Mouse (Mus musculus) WW6 (cell line): ENCODE results near the gene Ppy.
A peak's percentile ranks its signal among the peaks of the same experiment; 100 is the strongest.

Experiments used
- DNase-seq: peaks from one replicate; pipeline ENCODE4 v3.0.0-alpha.2; 2013; ENCODE audit warnings: low read depth, low spot score

Ppy gene

DNA sequence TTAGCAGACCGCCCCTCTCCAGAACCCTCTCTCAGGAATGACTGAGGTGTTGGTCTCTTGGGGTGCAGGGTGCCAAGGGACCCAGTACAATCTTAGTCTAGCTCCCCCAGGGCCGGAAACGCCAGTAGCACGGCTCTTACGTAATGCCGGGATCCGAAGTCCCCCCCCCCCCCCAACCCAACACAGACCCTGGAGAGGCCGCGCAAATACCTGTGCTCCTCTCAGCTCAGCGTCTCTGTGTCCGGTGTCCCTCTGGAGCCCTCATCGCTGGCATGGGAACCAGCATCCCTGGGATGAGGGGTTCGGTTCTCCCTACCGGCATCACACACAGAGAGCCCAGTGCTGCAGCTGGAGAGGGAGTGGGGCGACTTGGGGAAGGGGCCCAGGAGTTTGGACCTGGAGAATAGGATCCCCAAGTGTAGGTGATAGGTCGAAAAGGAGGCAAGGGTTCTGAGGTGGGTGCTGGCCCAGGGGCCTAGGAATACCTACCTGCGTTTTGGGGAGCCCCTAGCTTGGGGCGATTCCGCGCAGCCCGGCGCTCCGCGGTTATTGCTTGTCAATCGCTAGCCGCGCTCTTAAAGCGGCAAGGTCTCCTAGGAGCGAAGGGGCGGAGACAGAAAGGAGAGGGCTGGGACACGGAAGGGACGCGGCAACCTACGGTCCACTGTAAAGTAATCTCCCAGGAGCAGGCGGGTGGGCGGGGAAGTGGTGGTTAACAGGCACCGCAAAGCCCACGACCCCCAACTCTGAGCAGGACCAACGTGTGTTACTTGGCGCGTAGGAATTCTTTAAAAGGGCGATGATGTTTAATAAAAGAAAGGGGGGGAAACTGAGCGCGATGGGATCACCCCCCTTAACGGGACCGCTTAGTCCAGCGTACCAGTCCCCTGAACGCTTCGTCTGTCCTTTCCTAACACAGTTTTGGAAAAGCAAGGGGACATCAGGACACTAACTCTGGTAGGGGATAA is 12.9 kb downstream of the Ppy start, which contains the start of gene Mpp2:
TSS of gene Mpp2 (minus strand) at position 585 of the 968 bp plus-strand sequence.
- no peak for DNase-seq

DNA sequence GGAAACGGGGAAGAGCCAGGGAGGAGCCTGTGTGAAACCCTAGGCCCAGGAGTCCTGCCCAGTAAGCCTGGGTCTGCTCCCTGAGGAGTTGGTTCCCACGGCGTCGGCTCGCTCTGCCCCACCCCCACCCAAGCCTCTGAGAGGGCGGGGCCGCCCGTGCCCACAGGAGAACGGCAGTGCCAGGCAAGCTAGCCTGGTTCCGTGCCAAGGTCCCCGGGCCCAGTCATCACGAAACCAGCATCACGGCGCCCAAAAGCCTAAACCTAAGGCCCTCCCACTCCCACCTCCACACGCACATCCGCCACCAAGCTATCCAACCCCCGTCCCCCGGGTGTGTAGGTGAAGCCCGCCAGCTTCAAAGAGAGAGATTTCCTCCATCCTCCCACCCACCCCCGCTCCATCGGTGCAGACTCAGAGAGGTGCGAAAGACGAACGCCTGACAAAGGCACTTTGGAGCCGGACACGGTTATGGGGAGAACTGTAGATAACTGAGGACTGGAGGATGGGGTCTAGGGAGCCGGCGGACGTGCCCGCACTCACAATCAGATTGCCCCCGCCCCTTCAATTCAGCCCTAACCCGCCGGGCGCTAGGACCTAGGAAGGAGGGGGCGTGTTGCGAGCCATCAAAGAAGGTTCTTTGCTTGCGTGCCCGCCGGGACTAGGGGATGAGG is 13.9 kb downstream of the Ppy start:
- peak; percentile 69 for DNase-seq

DNA sequence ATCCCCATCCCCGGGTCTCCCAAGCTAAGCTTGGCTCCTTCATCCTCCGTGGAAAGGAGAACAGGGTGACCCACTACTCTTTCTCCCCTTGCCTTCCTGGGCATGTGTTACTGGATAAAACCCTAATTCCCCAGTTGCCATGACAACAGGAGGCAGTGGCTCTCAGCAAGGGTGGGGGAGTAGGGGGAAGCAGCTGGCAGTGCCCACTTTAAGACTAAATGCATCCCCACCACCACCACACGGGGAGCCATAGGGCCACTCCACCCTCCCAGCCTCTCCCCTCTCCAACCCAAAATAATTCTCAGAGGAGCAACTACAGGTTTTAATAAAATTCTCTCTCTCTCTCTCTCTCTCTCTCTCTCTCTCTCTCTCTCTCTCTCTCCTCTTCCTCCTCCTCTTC is 14.8 kb downstream of the Ppy start:
- no peak for DNase-seq

DNA sequence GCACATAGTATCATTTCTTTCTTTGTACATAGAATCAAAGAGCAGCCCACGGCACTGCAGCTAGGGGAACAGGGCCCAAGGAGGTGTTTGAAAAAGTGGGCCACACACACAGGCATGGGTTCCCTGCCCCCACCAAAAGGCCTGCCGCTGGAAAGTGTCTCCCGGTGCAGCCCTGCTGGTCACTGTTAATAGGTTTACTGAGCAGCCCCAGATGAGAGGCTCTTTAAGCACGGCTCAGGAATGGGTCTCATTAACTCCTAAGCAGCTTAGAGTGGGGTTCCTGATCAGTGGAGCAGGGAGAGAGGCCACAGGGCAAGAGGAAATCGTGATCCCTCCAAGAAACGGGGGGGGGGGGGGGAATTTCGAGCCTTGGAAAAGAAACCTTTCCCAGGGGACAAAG is 17.0 kb downstream of the Ppy start:
- no peak for DNase-seq

DNA sequence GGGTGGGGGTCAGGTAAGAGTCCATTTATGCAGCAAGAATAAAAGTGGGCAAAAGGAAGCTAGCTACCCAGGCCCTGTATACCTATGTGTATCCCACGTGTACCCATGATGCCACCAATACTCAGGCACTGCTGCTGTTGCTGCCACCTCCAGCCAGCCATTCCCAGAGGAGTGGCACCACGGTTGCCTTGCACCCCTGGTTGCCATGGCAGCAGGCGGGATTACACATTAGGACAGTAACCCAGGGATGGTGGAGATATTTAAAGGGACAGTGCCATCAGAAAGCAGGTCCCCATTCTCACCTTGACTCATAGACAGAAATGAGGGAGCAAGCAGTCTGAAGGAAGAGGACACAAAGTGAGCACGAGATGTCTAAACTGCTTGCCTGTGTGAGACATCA is 17.9 kb downstream of the Ppy start:
- DNase-seq = no peak

DNA sequence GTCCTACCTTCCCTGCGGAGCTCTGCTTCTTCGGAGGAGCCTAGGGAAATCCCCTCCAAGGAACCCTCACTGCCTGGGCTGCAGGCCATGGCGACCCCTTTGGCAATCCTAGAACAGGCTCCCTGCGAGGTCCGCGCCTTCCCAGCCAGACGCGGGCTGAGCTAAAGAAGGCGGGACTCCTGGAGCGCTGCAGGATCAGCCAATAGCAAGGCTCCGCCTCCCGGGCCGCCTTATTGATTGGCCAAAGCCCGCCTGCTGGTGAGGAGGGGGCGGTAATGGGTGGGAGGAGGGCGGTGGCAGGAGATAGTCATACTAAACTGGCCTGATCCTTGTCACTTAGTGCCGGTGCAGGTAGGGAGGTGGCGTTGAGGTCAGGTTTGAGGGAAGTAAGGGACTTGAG is 18.8 kb downstream of the Ppy start:
- no peak for DNase-seq

GRCm38 (mm10) chr11:102073722-102074121 is 27.4 kb downstream of the Ppy start:
- DNase-seq = no peak

GRCm38 (mm10) chr11:102072729-102073128 is 28.4 kb downstream of the Ppy start:
- no peak for DNase-seq

GRCm38 (mm10) chr11:102070426-102070825 is 30.7 kb downstream of the Ppy start:
- DNase-seq = no peak

DNA sequence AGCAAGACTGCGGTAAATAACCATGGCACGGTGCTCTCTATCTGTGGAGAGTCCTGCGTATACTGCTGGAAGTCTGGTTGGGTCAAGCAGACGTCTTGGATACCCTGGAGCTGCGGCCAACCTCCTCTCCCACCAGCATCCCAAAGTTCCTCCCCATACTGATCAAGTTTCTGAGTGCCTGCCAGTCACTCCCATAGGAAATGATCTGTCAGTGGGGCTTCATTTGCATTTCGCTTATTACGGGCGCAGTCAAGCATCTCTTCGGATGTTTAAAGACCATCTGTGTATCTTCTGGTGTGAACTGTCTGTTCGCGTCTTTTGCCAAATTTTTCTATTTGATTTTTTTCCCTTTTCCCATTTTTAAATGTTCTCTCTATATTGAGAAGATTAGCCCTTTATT is 31.5 kb downstream of the Ppy start:
- DNase-seq = no peak

- no peak for DNase-seq
Measured at GRCm38 (mm10) chr11:102068969-102069368, 32.1 kb downstream of the Ppy start.

- DNase-seq = no peak
Measured at GRCm38 (mm10) chr11:102063076-102063475, 38.0 kb downstream of the Ppy start.

DNA sequence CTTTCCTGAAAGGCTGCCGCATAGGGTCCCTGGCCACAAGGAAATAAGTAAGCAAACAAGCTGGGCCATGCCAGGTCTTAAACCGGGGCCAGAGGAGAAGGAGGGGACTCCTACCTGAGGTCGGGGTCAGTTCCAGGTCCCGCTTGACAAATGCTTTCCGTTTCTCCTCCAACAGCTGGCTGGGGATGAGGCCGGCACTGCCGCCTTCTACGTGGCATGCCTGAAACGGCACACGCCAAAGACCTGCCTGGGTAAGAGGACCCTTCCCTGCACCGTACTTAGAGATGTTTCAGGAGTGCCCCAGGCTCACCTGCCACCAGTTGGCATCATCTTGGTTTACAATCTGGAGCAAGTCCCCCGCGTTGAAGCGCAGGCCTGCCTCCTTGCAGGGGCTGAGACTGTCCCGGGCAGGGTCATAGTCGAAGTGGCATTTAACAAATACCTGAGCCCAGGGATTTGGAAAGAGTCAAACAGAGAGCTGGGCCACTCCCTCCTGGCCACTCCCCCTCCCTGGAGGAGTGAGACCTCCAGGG is 39.1 kb downstream of the Ppy start:
- DNase-seq = no peak

DNA sequence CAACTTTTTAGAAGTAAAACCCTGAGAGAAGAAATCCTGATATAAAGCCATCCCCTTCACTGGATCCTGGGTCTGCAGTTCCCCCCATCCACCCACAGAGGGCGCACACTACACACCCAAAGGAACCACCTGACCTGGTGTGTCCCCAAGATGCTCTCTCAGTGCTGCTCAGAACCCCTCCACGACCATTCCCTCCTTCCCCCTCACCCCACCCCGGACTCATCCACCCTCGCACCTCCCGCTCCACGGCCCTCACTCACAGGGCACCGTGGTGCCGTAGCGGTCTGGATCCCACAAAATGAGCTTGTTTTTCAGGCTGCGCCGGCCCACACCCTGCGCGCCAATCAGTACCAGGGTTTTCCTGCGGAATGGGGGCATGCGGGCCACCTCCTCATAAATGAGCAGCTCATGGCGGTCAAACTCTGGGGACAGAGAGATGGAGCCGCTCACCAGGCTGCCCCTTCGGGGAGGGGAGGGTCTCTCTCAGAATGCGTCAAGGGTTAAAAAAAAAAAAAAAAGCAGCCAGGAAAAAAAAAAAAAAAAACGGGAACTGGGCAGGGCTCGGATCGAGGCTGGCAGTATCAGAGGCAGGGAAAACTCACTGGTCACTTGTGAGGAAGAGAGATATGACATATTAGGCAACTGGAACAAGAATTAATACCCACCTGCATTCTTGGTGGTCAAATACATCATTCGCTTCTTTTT is 39.7 kb downstream of the Ppy start:
- no peak for DNase-seq

DNA sequence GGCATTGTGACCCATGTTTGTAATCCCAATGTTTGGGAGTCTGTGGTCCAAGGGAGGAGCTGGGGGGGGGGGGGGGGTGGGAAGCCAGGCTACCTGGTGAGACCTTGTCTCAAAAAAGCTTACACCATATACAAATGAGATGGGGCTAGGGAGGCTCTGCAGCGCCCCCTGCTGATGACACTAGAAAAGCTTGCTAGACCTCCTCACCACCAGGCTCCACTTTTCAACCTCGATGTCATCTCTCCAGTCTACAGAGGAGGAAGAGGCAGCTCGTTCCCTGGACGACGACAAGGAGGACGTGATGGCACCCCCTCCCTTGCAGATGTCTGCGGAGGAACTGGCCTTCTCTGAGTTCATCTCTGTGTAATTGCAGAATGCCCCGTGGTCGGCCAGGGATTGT is 47.3 kb downstream of the Ppy start:
- DNase-seq = peak; percentile 47

- DNase-seq = no peak
Measured at GRCm38 (mm10) chr11:102053183-102053582, 47.9 kb downstream of the Ppy start.

- no peak for DNase-seq
Measured at GRCm38 (mm10) chr11:102052697-102053096, 48.4 kb downstream of the Ppy start.

DNA sequence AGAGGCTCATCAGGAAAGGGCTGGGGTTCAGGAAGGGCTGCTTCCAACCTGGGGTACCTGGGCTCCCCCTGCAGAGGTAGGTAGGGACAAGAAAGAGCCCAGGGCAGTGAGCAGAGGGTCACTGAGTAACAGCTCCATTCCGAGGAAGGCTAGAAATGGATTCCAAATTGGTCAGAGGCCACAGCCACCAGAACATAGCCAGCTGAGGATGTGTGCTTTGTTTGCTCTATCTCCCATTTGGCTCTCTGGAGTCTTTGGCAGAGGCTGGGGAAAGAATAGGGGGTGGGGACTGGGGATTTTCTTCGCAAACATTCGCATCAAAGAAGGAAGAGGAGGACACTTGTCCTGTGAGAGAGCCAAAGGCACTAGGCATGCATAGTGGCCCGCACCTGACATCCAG is 49.2 kb downstream of the Ppy start:
- DNase-seq = no peak

DNA sequence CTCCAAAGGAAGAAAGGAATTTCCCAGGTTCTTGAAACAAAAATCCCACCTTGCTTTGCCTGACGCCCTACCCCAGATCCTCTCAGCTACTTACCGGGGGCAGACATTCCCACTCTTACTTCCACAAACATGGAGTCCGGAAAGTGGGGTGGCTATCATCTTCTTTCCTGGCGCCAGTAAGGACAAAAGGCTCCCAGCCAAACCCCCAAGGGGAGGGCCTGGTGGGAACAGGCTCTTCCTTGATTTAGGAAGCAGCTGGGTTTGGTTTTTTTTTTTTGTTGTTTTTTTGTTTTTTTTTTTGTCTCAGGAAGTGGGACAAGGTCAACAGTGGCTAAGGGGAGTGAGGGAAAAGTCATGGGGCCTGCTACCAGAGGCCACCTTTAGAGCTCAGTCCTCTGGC is 49.6 kb downstream of the Ppy start:
- no peak for DNase-seq
